9 mouse cellular contexts compared by ENCODE assay signal in the genomic region with DNA sequence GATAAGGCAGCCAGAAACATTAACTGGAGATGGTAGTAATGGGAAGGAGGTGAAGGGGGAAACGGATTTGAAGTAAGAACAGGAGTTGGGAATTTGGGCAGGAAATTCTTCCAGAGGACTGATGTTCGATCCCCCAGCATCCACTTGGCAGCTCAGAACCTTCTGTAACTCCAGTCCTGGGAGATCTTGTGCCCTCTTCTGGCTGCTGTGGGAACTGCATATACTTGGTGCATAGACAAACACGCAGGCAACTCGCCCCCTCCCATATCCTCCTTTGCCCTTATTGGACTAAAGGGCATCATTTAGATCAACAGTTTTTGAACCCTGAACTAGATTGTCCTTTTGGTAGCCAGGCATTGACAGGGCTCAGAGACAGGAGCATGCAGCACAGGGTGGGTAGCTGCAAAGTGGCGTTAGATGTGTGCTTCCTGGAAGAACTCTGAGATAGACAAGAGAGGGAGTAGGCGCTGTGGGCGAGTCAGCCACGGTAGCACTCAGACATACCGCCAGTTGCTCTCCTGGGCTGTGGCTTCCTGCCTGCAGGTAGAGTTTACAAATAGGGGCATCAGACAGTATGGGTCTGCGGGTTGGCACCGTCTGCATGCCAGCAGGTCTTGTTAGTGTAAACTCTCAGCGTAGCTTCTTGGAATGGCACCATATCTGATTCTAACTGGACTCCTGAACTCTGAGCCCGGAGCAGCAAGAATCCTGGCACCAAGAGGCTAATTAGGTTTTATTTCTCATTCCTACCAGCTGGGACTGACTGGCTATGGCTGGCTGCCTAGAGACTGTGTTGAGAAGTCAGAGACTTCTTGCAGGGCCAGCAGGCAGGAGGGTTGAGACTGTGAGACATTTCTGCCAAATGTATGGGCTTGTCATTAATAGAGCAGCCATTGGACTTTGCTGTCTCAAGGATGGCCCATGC.
A peak's percentile ranks its signal among the peaks of the same experiment; 100 is the strongest.
DNase-seq lines count a peak whose midpoint lies in the region; ATAC-seq and TF ChIP-seq lines count a peak whose summit lies in the region.
"Had no signal": no experiment of that assay in that cellular context is flagged by ENCODE, and none has a peak within 500 bp of the region (broad histone marks: within the 10 kb centered on the region; RNA-seq: fewer than 3 reads in every experiment).

No protein-coding gene starts in this region.

- no peak for ATAC-seq in kidney, embryonic 15.5 days (replicated peaks; ENCODE audit: low FRiP score)
- ATAC-seq in forebrain, embryonic 13.5 days = peak; percentile 28; the same call in 1 of the 2 replicates
- ATAC-seq in inflammation-experienced regulatory T-cells, adult 6 months = no peak

- peaks cover 6% of the 10 kb centered on the region for H3K4me1 ChIP-seq in kidney, adult 2 months (ENCODE audit: control insufficient read depth, insufficient read depth, low read length)
- no peaks in the 10 kb centered on the region for H3K4me1 ChIP-seq in kidney, embryonic 15.5 days
- no peaks in the 10 kb centered on the region for H3K4me1 ChIP-seq in ES-E14 (ENCODE audit: control insufficient read depth in 2 of 2, insufficient read depth in 2 of 2, low read length in 2 of 2, poor library complexity in 1 of 2)
- peaks cover 10% of the 10 kb centered on the region for H3K4me1 ChIP-seq in forebrain, embryonic 13.5 days
- no peaks in the 10 kb centered on the region for H3K4me1 ChIP-seq in limb, embryonic 10.5 days
- H3K4me1 ChIP-seq: limb, embryonic 13.5 days had no signal

- 48% methylated on average over 13 of the region's 13 CpGs for WGBS in kidney, adult 2 months
- 71% methylated on average over 13 of the region's 13 CpGs for WGBS in kidney, embryonic 15.5 days
- 72% methylated on average over 13 of the region's 13 CpGs for WGBS in forebrain, embryonic 13.5 days
- 72% methylated on average over 13 of the region's 13 CpGs for WGBS in limb, embryonic 10.5 days

- H3K4me3 ChIP-seq in kidney, adult 2 months (ENCODE audit: insufficient read depth, low read depth, low read length) = no peak overlapping the region
- no peak overlapping the region for H3K4me3 ChIP-seq in kidney, embryonic 15.5 days (replicated peaks)
- H3K4me3 ChIP-seq in ES-E14 (ENCODE audit: insufficient read depth in 1 of 2, low read depth in 1 of 2, low read length in 2 of 2, poor library complexity in 1 of 2, severe bottlenecking in 1 of 2) = no peak overlapping the region
- no peak overlapping the region for H3K4me3 ChIP-seq in forebrain, embryonic 13.5 days
- no peak overlapping the region for H3K4me3 ChIP-seq in limb, embryonic 10.5 days
- H3K4me3 ChIP-seq: limb, embryonic 13.5 days had no signal

- no peaks in the 10 kb centered on the region for H3K27me3 ChIP-seq in kidney, adult 2 months (replicated peaks; ENCODE audit: control insufficient read depth, insufficient read depth, low read length)
- no peaks in the 10 kb centered on the region for H3K27me3 ChIP-seq in kidney, embryonic 15.5 days
- H3K27me3 ChIP-seq in forebrain, embryonic 13.5 days = no peaks in the 10 kb centered on the region
- H3K27me3 ChIP-seq in limb, embryonic 10.5 days (ENCODE audit: low read depth, poor library complexity, severe bottlenecking) = no peaks in the 10 kb centered on the region
- H3K27me3 ChIP-seq: limb, embryonic 13.5 days had no signal

- TF ChIP-seq POLR2A in kidney, adult 2 months (IDR thresholded peaks at IDR 0.05; ENCODE audit: low read depth, low read length) = no peak

- no peak overlapping the region for H3K9ac ChIP-seq in kidney, embryonic 15.5 days
- no peak overlapping the region for H3K9ac ChIP-seq in ES-E14 (ENCODE audit: insufficient read depth, low read depth, low read length, poor library complexity, severe bottlenecking)
- no peak overlapping the region for H3K9ac ChIP-seq in forebrain, embryonic 13.5 days
- H3K9ac ChIP-seq: limb, embryonic 13.5 days had no signal

- no peaks in the 10 kb centered on the region for H3K9me3 ChIP-seq in kidney, embryonic 15.5 days (replicated peaks)
- no peaks in the 10 kb centered on the region for H3K9me3 ChIP-seq in ES-E14 (ENCODE audit: control insufficient read depth, insufficient read depth, low read depth, low read length)
- H3K9me3 ChIP-seq in forebrain, embryonic 13.5 days (replicated peaks) = no peaks in the 10 kb centered on the region
- H3K9me3 ChIP-seq in limb, embryonic 10.5 days (replicated peaks) = no peaks in the 10 kb centered on the region
- H3K9me3 ChIP-seq: limb, embryonic 13.5 days had no signal

- H3K36me3 ChIP-seq in kidney, adult 2 months (ENCODE audit: control insufficient read depth, insufficient read depth, low read length) = no peaks in the 10 kb centered on the region
- no peaks in the 10 kb centered on the region for H3K36me3 ChIP-seq in kidney, embryonic 15.5 days
- no peaks in the 10 kb centered on the region for H3K36me3 ChIP-seq in ES-E14 (ENCODE audit: control insufficient read depth, insufficient read depth, low read length, poor library complexity, severe bottlenecking)
- no peaks in the 10 kb centered on the region for H3K36me3 ChIP-seq in forebrain, embryonic 13.5 days (ENCODE audit: poor library complexity, severe bottlenecking)
- H3K36me3 ChIP-seq in limb, embryonic 10.5 days = no peaks in the 10 kb centered on the region
- H3K36me3 ChIP-seq: limb, embryonic 13.5 days had no signal

- peak; percentile 90 for DNase-seq in kidney, adult 2 months
- DNase-seq in ES-E14 (ENCODE audit: low read depth, low spot score) = peak; percentile 83
- DNase-seq in c-Kit-positive CD71-positive TER-119-negative erythroid progenitor cells, embryonic 14.5 days (ENCODE audit: low read depth) = peak; percentile 21
- peak; percentile 66 for DNase-seq in limb, embryonic 10.5 days (ENCODE audit: low spot score)
- peak; percentile 15 to 24 for DNase-seq in natural killer cell, adult 2 months (ENCODE audit: low spot score in 2 of 2)

- in situ Hi-C loops in ES-E14 (cut with MboI; ENCODE audit: low sequenced_read_pairs in 2 of 2, unreplicated experiment in 2 of 2) = no loop called here

- no peak overlapping the region for H3K4me2 ChIP-seq in kidney, embryonic 15.5 days
- no peak overlapping the region for H3K4me2 ChIP-seq in forebrain, embryonic 13.5 days
- H3K4me2 ChIP-seq: limb, embryonic 13.5 days had no signal

- peak; percentile 55 for TF ChIP-seq CTCF in kidney, adult 2 months (conservative IDR thresholded peaks at IDR 0.05; ENCODE audit: insufficient read depth, insufficient read length, low read depth, low read length)

- H3K27ac ChIP-seq in kidney, adult 2 months (ENCODE audit: insufficient read depth, low read depth, low read length) = no peak overlapping the region
- no peak overlapping the region for H3K27ac ChIP-seq in kidney, embryonic 15.5 days
- H3K27ac ChIP-seq in ES-E14 (ENCODE audit: insufficient read depth, low read depth, low read length, poor library complexity, severe bottlenecking) = no peak overlapping the region
- H3K27ac ChIP-seq in forebrain, embryonic 13.5 days = no peak overlapping the region
- H3K27ac ChIP-seq in limb, embryonic 10.5 days = no peak overlapping the region
- H3K27ac ChIP-seq: limb, embryonic 13.5 days had no signal

TF ChIP-seq in ES-E14, 5 proteins besides CTCF, POLR2A, EP300 and RAD21:
- peak; percentile 64 for TF ChIP-seq ZC3H11A (IDR thresholded peaks at IDR 0.05; ENCODE audit: borderline replicate concordance, low read depth, low read length)
- no peak for TF ChIP-seq CHD2 (IDR thresholded peaks at IDR 0.05; ENCODE audit: low read depth, low read length)

Comparison
In these comparisons a context has a peak if more than half of its experiments do, and no peak if none do; other contexts are left out.
1. DNase-seq: peak in every context shown above with its lines; median percentile 90 in kidney, adult 2 months; 83 in ES-E14; 66 in limb, embryonic 10.5 days; 21 in c-Kit-positive CD71-positive TER-119-negative erythroid progenitor cells, embryonic 14.5 days; 20 in natural killer cell, adult 2 months.